Comparison of ENCODE assay signal across 17 mouse cellular contexts in genomic region chr9:68974517-68974916, GRCm38 (mm10).
"Had no signal": no experiment of that assay in that cellular context is flagged by ENCODE, and none has a peak within 500 bp of the region (broad histone marks: within the 10 kb centered on the region; RNA-seq: fewer than 3 reads in every experiment).

No protein-coding gene starts in this region.

- ATAC-seq: lung, postnatal 0 days had no signal

- H3K27ac ChIP-seq: liver, embryonic 15.5 days; lung, embryonic 15.5 days; macrophage; midbrain, embryonic 12.5 days; neural tube, embryonic 12.5 days; stomach, embryonic 15.5 days; stomach, postnatal 0 days had no signal

- H3K9me3 ChIP-seq: liver, embryonic 15.5 days; lung, embryonic 15.5 days; megakaryocyte, embryonic 14.5 days; midbrain, embryonic 12.5 days; neural tube, embryonic 12.5 days; stomach, embryonic 15.5 days had no signal

- H3K4me2 ChIP-seq: liver, embryonic 15.5 days; lung, embryonic 15.5 days; midbrain, embryonic 12.5 days; neural tube, embryonic 12.5 days; stomach, embryonic 15.5 days had no signal

- H3K36me3 ChIP-seq: liver, embryonic 15.5 days; lung, embryonic 15.5 days; midbrain, embryonic 12.5 days; neural tube, embryonic 12.5 days; stomach, embryonic 15.5 days had no signal

- DNase-seq: lung, adult 2 months; lung, postnatal 14 days; lung, postnatal 36 days; midbrain, embryonic 14.5 days; right cerebral cortex, postnatal 14 days; thymus, adult 2 months; thymus, postnatal 25 days; thymus, postnatal 4 days had no signal

- H3K9ac ChIP-seq: liver, embryonic 15.5 days; lung, embryonic 15.5 days; midbrain, embryonic 12.5 days; neural tube, embryonic 12.5 days; stomach, embryonic 15.5 days had no signal

- H3K4me3 ChIP-seq: liver, embryonic 15.5 days; lung, embryonic 15.5 days; megakaryocyte, embryonic 14.5 days; midbrain, embryonic 12.5 days; neural tube, embryonic 12.5 days; stomach, embryonic 15.5 days had no signal

- H3K4me1 ChIP-seq: liver, embryonic 15.5 days; lung, embryonic 15.5 days; megakaryocyte, embryonic 14.5 days; neural tube, embryonic 12.5 days; stomach, embryonic 15.5 days had no signal

- H3K27me3 ChIP-seq: liver, embryonic 15.5 days; lung, embryonic 15.5 days; neural tube, embryonic 12.5 days; stomach, embryonic 15.5 days had no signal
